Mouse (Mus musculus) CD4-positive naive resting alpha-beta T cell, adult 57 days (primary cell): ENCODE results near the gene Awat2. TPM values are rescaled to one million over a fixed set of nuclear protein-coding genes. Genes with fewer than 3 reads are reported as not detected.

Source experiments
- total RNA-seq: library from RNA; stranded (reverse); gene quantifications from one replicate; pipeline ENCODE4 v1.2.4, GENCODE M21; 2023

Gene Awat2
- total RNA-seq = 0.30 TPM

GRCm38 (mm10) chrX:100442617-100443016 lies at the start of gene Awat2:
TSS of gene Awat2 (minus strand) at chrX:100442717.

DNA sequence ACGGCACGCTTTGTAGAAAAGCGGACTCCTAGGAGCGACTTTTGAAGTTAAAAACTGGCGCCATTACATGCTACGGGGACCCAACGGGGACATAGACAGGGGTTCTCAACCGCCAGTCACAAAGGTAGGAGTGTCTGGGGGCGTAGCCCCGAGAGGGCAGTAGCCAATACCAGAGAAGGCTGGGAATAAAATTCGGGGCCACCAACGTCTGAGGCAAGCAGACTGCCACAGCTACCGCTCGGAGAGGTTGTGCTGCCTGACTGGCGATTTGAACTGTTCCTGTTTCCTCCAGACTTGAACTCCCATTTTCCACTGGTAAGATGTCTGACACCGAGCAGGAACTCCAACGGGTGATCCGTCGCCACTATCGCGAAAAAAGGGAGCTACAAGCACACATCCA lies 13.8 kb downstream of the Awat2 start, which contains the start of gene Otud6a:
TSS of gene Otud6a (plus strand) at position 321 of the 400 bp plus-strand sequence.

Other genes starting within 250 kb of the Awat2 start
- gene Otud6a, start 13.7 kb downstream of the Awat2 start, total RNA-seq = not detected
- gene Igbp1, start 51.6 kb upstream of the Awat2 start, total RNA-seq = 62.8 TPM
- not detected for gene Dgat2l6, start 82.1 kb upstream of the Awat2 start, total RNA-seq
- not detected for gene Awat1, start 129.5 kb upstream of the Awat2 start, total RNA-seq
- gene P2ry4, start 152.2 kb upstream of the Awat2 start, total RNA-seq = not detected
- not detected for gene Arr3, start 162.8 kb upstream of the Awat2 start, total RNA-seq
- 0.62 TPM for gene Kif4, start 183.0 kb upstream of the Awat2 start, total RNA-seq
- 13.9 TPM for gene Pdzd11, start 183.9 kb upstream of the Awat2 start, total RNA-seq